Mouse (Mus musculus) C2C12 (cell line): ENCODE results near the gene Itpkb. TPM values are rescaled to one million over a fixed set of nuclear protein-coding genes. Genes with fewer than 3 reads are reported as not detected.

Source experiments
- H3K27me3 ChIP-seq: one replicate; pipeline ENCODE4 v1.6.1; 2011; ENCODE audit not compliant: control insufficient read depth, insufficient read depth, insufficient read length
- H3K36me3 ChIP-seq: one replicate; pipeline ENCODE4 v1.6.1; 2011; ENCODE audit not compliant: control insufficient read depth, insufficient read depth
- H3K4me3 ChIP-seq: one replicate; pipeline ENCODE4 v1.5.1; 2011; ENCODE audit warnings: mild to moderate bottlenecking, control low read depth; ENCODE audit not compliant: poor library complexity, insufficient read depth, severe bottlenecking
- H3K79me2 ChIP-seq: one replicate; pipeline ENCODE4 v1.6.1; 2011; ENCODE audit not compliant: control insufficient read depth, insufficient read depth
- H3K79me3 ChIP-seq: one replicate; pipeline ENCODE4 v1.6.1; 2011; ENCODE audit warnings: low read depth, control low read depth
- H3ac ChIP-seq: one replicate; pipeline ENCODE3; 2011; ENCODE audit warnings: low read depth; ENCODE audit not compliant: control insufficient read depth, insufficient read length
- CEBPB ChIP-seq: IDR thresholded peaks from one replicate; pipeline ENCODE4 v1.6.1; 2011; ENCODE audit warnings: low read depth, mild to moderate bottlenecking, control low read depth, moderate library complexity
- CTCF ChIP-seq: IDR thresholded peaks from one replicate; pipeline ENCODE4 v1.5.1; 2011; ENCODE audit not compliant: control insufficient read depth, insufficient read depth, insufficient read length
- FOSL1 ChIP-seq: IDR thresholded peaks from one replicate; pipeline ENCODE4 v1.8.0; 2011; ENCODE audit warnings: mild to moderate bottlenecking, low read length; ENCODE audit not compliant: poor library complexity, insufficient read depth, severe bottlenecking
- MAX ChIP-seq: IDR thresholded peaks from one replicate; pipeline ENCODE4 v1.6.1; 2011; ENCODE audit warnings: mild to moderate bottlenecking, control low read depth
- MYOD1 ChIP-seq: IDR thresholded peaks from one replicate; pipeline ENCODE4 v1.6.1; 2011; ENCODE audit warnings: low read depth; ENCODE audit not compliant: control insufficient read depth, insufficient read length
- MYOG ChIP-seq: IDR thresholded peaks from one replicate; pipeline ENCODE4 v1.6.1; 2011; ENCODE audit not compliant: control insufficient read depth, insufficient read length; ENCODE audit errors: extremely low read depth
- USF1 ChIP-seq: IDR thresholded peaks from one replicate; pipeline ENCODE4 v1.6.1; 2011; ENCODE audit warnings: low read depth, mild to moderate bottlenecking, control low read depth, moderate library complexity
- polyA plus RNA-seq: library from polyadenylated mRNA; unstranded; fragments of >200 nt; fragmentation: generic; extraction: Trizol; gene quantifications from one replicate; pipeline ENCODE4 v1.2.1, GENCODE M21; 2012; ENCODE audit warnings: missing spikeins

Gene Itpkb
- polyA plus RNA-seq, 1 experiment, result 1.1 TPM

GRCm38 (mm10) chr1:180468004-180468403 lies 137.7 kb downstream of the Itpkb start:
- Histone ChIP-seq H3ac (no peak overlapping the region), H3K36me3 (no peaks in the 10 kb centered on the region)
- TF ChIP-seq MYOD1 (no peak), CTCF (no peak), USF1 (no peak)

DNA sequence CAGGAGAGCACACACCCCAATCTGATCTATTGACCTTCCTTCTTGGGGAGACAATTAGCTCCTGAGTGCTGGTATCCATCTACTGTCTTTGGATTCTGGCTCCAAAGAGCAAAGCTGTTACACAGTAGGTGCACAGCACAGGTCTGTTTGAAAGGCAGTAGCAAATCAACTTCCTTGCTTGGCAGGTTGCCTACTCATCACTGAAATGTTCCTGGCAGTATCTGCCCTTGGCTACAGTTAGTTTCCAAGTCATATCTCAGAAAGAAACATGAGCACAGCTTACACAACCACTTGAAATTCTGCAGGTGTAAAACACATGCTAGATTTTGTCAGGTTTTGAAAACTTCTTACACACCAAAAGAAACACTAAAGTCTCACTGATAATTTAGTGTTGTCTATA lies 143.3 kb downstream of the Itpkb start:
- Histone ChIP-seq H3K27me3 (peaks cover 34% of the 10 kb centered on the region), H3K79me3 (no peaks in the 10 kb centered on the region), H3K4me3 (no peak overlapping the region), H3K79me2 (no peaks in the 10 kb centered on the region), H3ac (no peak overlapping the region), H3K36me3 (no peaks in the 10 kb centered on the region)
- TF ChIP-seq MYOG (no peak), USF1 (no peak), MYOD1 (no peak), MAX (no peak), CEBPB (no peak), CTCF (no peak), FOSL1 (no peak)

More at GRCm38 (mm10) chr1:180468004-180468403, 137.7 kb downstream of the Itpkb start:
- Histone ChIP-seq H3K27me3 (peaks cover 15% of the 10 kb centered on the region), H3K4me3 (no peak overlapping the region), H3K79me3 (no peaks in the 10 kb centered on the region), H3K79me2 (no peaks in the 10 kb centered on the region)

Other genes with a start within 250 kb of the Itpkb start
- gene Coq8a, start 130.9 kb upstream of the Itpkb start, polyA plus RNA-seq, result 0.21 TPM
- 3.1 TPM for gene Psen2, start 67.0 kb upstream of the Itpkb start, polyA plus RNA-seq
- gene Stum, start 153.0 kb downstream of the Itpkb start, polyA plus RNA-seq, result not detected
- 64.4 TPM for gene Parp1, start 238.4 kb downstream of the Itpkb start, polyA plus RNA-seq